Mouse (Mus musculus) thymus, adult 2 months (tissue): ENCODE data around the gene Icam2. TPM values are rescaled to one million over a fixed set of nuclear protein-coding genes. Genes with fewer than 3 reads are reported as not detected.
A peak's percentile ranks its signal among the peaks of the same experiment; 100 is the strongest.
"Not testable (repeated sequence)": the region's sequence is repeated elsewhere in the genome, so short reads cannot be mapped to it uniquely, and the experiment has no call there.

Experiments
- DNase-seq: peaks from one replicate; pipeline ENCODE4 v3.0.0; 2021
- H3K27ac ChIP-seq: fragments of 200-500 bp; 2 replicates; pipeline ENCODE4 v1.5.1; 2012; ENCODE audit warnings: low read length, control low read depth; ENCODE audit not compliant: control insufficient read depth, insufficient read depth
- H3K27me3 ChIP-seq: fragments of 200-500 bp; 2 replicates; pipeline ENCODE4 v1.6.1; 2012; ENCODE audit warnings: mild to moderate bottlenecking, low read length, moderate library complexity, mixed read lengths; ENCODE audit not compliant: control insufficient read depth, insufficient read depth
- H3K36me3 ChIP-seq: fragments of 200-500 bp; 2 replicates; pipeline ENCODE4 v1.6.1; 2012; ENCODE audit warnings: mild to moderate bottlenecking, low read length, moderate library complexity; ENCODE audit not compliant: control insufficient read depth, insufficient read depth
- H3K4me1 ChIP-seq: fragments of 200-500 bp; replicated peaks from 2 replicates; pipeline ENCODE4 v1.6.1; 2012; ENCODE audit warnings: low read length; ENCODE audit not compliant: control insufficient read depth, insufficient read depth
- H3K4me3 ChIP-seq: fragments of 200-500 bp; 2 replicates; pipeline ENCODE4 v1.5.1; 2012; ENCODE audit warnings: mild to moderate bottlenecking, low read length, control low read depth, moderate library complexity; ENCODE audit not compliant: control insufficient read depth, insufficient read depth
- CTCF ChIP-seq: fragments of 200-500 bp; IDR thresholded peaks from 2 replicates; pipeline ENCODE4 v1.5.1; 2012; ENCODE audit warnings: mild to moderate bottlenecking, control low read depth, low read length, moderate library complexity, borderline replicate concordance; ENCODE audit not compliant: control insufficient read depth, poor library complexity, insufficient read depth; ENCODE audit errors: extremely low read depth
- POLR2A ChIP-seq: fragments of 200-500 bp; IDR thresholded peaks from 2 replicates; pipeline ENCODE4 v1.6.1; 2012; ENCODE audit warnings: mild to moderate bottlenecking, low read length, control low read depth, moderate library complexity; ENCODE audit not compliant: control insufficient read depth, poor library complexity, insufficient read depth; ENCODE audit errors: extremely low read depth
- WGBS: fragments of 180-500 bp; shearing (Covaris S2); methylation state at CpG from one replicate; pipeline ENCODE4 v1.1.7; 2018; 5-methylcytosine and 5-hydroxymethylcytosine counted together
- polyA plus RNA-seq: library from polyadenylated mRNA; depleted of rRNA; stranded (reverse); fragments of >200 nt; gene quantifications from 2 replicates; pipeline ENCODE4 v1.2.3, GENCODE M21; 2012

The Icam2 gene
- polyA plus RNA-seq, 1 experiment = 222 TPM

DNA sequence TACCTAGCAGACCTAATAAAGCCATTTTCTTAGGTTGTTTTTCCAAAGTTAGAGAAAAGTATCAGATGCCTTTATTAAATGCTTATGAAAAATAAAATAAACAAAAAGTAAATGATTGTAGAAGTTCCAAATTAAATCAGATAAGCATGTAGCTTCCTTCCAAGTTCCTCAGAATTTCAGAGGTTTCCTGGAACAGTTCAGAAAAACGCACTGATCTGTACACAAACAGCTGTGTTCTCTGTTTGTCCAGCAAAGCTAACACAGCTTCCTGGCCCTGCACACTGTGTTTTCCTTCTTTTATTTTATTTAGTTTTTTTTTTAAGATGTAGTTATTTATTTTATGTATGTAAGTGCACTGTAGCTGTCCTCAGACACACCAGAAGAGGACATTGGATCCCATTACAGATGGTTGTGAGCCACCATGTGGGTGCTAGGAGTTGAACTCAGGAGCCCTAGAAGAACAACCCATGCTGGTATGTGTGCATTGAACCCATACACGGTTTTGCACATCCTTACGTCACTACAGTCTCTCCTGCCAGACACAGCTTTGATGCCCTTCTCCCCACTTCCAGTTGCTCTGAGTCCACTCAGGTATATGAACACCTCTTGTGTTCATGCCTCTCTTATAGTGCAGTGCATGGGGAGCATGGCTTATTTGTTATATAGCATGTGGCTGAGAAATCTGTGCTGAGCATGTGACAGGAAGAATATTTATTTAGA is 24.9 kb upstream of the Icam2 start:
- Histone ChIP-seq H3K27ac (no peak overlapping the region), H3K27me3 (no peaks in the 10 kb centered on the region), H3K36me3 (peaks cover 5% of the 10 kb centered on the region), H3K4me3 (no peak overlapping the region), H3K4me1 (no peaks in the 10 kb centered on the region)
- no peak for DNase-seq
- no peak for TF ChIP-seq POLR2A
- TF ChIP-seq CTCF = no peak
- WGBS = 89% methylated on average over 3 of the region's 3 CpGs

DNA sequence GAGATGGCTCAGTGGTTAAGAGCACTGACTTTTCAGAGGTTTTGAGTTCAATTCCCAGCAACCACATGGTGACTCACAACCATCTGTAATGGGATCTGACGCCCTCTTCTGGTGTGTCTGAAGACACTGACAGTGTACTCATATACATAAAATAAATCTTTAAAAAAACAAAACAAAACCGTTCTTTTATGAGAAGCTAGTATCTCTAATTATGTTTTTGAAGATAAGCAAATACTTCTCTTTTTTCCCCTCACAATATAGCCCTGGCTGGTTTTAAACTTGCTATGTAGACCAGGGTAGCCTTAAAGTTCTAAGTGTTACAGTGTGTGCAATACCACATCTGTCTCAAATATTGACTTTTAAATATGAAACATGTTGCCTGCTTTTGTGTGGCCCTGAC is 23.3 kb upstream of the Icam2 start:
- H3K36me3 ChIP-seq = peaks cover 5% of the 10 kb centered on the region
- no peak overlapping the region for H3K27ac ChIP-seq
- no peaks in the 10 kb centered on the region for H3K27me3 ChIP-seq
- 91% methylated on average over 2 of the region's 2 CpGs for WGBS
- H3K4me3 ChIP-seq = no peak overlapping the region
- no peak for DNase-seq
- TF ChIP-seq POLR2A (no peak), CTCF (no peak)
- H3K4me1 ChIP-seq = no peaks in the 10 kb centered on the region

DNA sequence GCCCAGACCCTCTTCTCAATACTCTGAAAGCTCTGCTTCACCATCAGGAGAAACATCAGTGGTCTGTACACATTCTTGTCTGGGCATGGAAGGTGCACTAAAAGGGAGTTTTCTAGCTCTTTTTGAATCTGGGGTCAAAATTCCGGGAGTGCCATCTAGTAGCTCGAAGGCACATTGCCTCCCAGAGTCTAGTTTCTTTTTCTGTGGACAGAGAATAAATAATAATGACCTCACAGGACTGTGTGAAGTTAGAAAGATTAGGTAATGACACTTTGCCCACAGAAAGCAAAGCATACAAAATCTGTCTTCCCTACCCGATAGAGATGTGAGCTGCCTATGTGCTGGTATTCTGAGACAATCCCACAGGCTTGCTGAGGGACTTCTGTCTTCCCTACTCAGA is 22.6 kb upstream of the Icam2 start:
- Histone ChIP-seq H3K36me3 (peaks cover 5% of the 10 kb centered on the region), H3K4me1 (no peaks in the 10 kb centered on the region), H3K27ac (no peak overlapping the region), H3K27me3 (no peaks in the 10 kb centered on the region), H3K4me3 (no peak overlapping the region)
- no peak for DNase-seq
- TF ChIP-seq CTCF (no peak), POLR2A (no peak)
- 96% methylated on average over 3 of the region's 3 CpGs for WGBS

DNA sequence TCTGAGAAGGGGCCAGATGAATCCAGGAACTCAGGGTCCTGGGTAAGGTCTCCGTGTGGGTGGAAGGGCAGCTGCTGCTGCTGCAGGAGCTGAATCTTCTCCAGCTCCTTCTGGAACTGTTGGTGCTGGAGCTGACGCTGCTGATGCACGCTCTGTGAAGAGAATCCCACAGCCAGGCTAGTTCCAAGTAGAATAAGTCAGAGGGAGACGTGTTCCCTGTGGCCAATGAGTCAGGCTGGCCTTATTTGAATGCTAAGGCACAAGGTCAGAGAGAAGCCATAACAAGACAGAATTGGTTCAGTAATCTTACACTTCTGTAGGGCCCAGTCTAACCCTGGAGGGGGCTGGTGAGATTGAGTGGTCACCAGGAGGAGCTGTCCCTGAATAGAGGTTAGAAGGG is 22.1 kb upstream of the Icam2 start:
- DNase-seq = no peak
- Histone ChIP-seq H3K27ac (no peak overlapping the region), H3K4me1 (no peaks in the 10 kb centered on the region), H3K27me3 (no peaks in the 10 kb centered on the region), H3K36me3 (peaks cover 5% of the 10 kb centered on the region), H3K4me3 (no peak overlapping the region)
- TF ChIP-seq CTCF (no peak), POLR2A (no peak)
- 96% methylated on average over 4 of the region's 4 CpGs for WGBS

DNA sequence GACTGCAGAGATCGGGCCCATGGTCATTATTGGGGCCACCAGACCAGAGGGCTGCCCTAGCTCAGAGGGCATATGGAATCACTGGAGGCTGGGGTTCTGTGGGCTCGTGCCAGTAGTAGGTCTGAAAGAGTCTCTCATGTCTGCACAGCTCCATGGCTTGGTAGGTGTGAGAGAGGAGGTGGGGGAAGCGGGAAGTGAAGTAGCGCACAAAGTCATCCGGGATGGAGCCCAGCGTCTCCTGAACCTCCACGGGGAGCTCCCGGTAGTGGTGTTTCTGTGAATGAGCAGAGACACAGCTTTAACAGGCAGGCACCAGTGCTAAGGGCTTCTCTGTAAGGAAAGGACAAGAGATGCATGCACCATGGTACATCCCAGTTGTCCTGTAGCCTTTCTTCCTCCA is 10.6 kb upstream of the Icam2 start:
- Histone ChIP-seq H3K4me1 (no peaks in the 10 kb centered on the region), H3K4me3 (no peak overlapping the region), H3K27ac (no peak overlapping the region), H3K36me3 (no peaks in the 10 kb centered on the region; the same call in 1 of the 2 replicates), H3K27me3 (no peaks in the 10 kb centered on the region)
- DNase-seq = no peak
- 97% methylated on average over 8 of the region's 8 CpGs for WGBS
- no peak for TF ChIP-seq CTCF
- no peak for TF ChIP-seq POLR2A

DNA sequence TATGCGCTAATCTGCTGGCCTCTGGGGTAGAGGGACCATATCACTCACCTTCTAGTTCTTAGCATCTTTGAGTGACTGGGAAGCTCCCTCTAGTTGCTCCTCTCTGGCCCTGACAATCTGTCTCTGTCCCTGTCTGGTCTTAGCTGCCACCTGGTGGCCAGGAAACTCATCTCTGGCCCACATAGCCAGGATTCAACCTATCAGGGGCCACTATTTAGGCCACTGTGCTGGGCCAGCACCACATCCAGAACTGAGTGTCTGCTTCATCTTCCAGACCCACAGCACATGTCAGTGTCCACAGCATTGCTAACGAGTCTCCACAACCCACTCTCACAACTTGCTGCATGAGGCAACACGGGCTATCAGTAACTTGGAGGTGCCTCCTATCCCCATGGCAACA is 9.8 kb upstream of the Icam2 start:
- no peaks in the 10 kb centered on the region; the same call in 1 of the 2 replicates for H3K36me3 ChIP-seq
- DNase-seq = no peak
- H3K4me1 ChIP-seq = no peaks in the 10 kb centered on the region
- no peaks in the 10 kb centered on the region for H3K27me3 ChIP-seq
- no peak overlapping the region for H3K4me3 ChIP-seq
- 94% methylated on average over 3 of the region's 3 CpGs for WGBS
- H3K27ac ChIP-seq = no peak overlapping the region
- TF ChIP-seq POLR2A (no peak), CTCF (peak; percentile 26; the same call in 1 of the 2 replicates)

DNA sequence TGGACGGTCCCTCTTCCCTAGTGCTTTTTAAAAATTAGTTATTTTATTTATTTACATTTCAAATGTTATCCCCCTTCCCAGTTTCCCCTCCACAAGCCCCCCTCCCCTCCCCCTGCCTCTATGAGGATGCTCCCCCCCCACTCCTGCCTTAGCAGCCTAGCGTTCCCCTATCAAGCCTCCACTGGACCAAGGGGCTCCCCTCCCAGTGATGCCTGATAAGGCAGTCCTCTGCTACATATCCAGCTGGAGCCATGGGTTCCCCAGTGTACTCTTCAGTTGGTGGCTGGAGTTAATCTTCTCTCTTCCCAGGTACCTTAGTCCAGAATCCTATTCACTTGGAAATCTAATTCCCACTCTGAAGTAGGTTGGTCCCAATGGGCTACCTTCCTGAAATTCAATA is 6.2 kb upstream of the Icam2 start:
- WGBS = 95% methylated on average over 2 of the region's 2 CpGs
- not testable (repeated sequence) for H3K4me1 ChIP-seq, DNase-seq, H3K4me3 ChIP-seq, H3K27me3 ChIP-seq, H3K27ac ChIP-seq, H3K36me3 ChIP-seq
